Mouse (Mus musculus) lung, adult 2 months (tissue): ENCODE results near the gene AK157302.

Experiments
- CTCF ChIP-seq: fragments of 200-500 bp; IDR thresholded peaks from 2 replicates; pipeline ENCODE4 v1.5.1; 2011; ENCODE audit warnings: mild to moderate bottlenecking, low read length, control low read depth; ENCODE audit not compliant: insufficient read depth
- POLR2A ChIP-seq: fragments of 200-500 bp; IDR thresholded peaks from 2 replicates; pipeline ENCODE4 v1.6.1; 2011; ENCODE audit warnings: low read depth, mild to moderate bottlenecking, control low read depth, low read length, borderline replicate concordance; ENCODE audit errors: extremely low read depth

DNA sequence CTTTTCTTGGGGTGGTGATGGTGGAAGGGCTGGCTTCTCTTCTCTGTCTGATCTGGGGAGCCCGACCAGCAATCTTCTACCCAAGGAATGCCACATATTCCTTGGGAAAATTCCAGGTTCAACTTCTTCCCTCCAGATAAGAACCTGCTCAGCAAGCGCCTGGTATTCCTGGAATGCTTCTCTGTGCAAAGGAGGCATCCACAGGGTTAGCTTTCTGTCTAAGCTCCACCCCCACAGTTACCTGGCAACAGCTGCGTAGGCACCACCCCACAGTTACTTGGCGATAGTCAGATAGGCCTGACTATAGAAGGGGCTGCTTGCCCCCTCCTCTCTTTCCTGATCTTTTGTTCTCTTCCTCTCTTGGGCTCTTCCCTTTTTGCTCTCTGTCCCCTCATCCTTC lies 38.7 kb upstream of the AK157302 start:
- TF ChIP-seq POLR2A (no peak), CTCF (no peak)
